Mouse (Mus musculus): ENCODE results near the gene Cep135.

Cep135 gene

GRCm38 (mm10) chr5:76684658-76685605 is 96.4 kb downstream of the Cep135 start:
- no peak for DNase-seq (ENCODE audit: low read depth, low spot score)

GRCm38 (mm10) chr5:76687961-76688600 is 99.6 kb downstream of the Cep135 start:
- DNase-seq (ENCODE audit: low read depth, low spot score): no peak

GRCm38 (mm10) chr5:76688643-76689042 is 100.1 kb downstream of the Cep135 start:
- DNase-seq (ENCODE audit: low read depth, low spot score): no peak

- DNase-seq (ENCODE audit: low read depth, low spot score): no peak
These were observed 101.7 kb downstream of the Cep135 start for GRCm38 (mm10) chr5:76690177-76690593.

GRCm38 (mm10) chr5:76691251-76691650 is 102.8 kb downstream of the Cep135 start:
- DNase-seq (ENCODE audit: low read depth, low spot score): no peak

GRCm38 (mm10) chr5:76691706-76692424 is 103.4 kb downstream of the Cep135 start:
- no peak for DNase-seq (ENCODE audit: low read depth, low spot score)

All from 3T3-L1 (cell line).